Mouse (Mus musculus) layer of hippocampus, adult 6 months (tissue): ENCODE measurements around the gene Mcpt1. TPM values are rescaled to one million over a fixed set of nuclear protein-coding genes. Genes with fewer than 3 reads are reported as not detected.

ENCODE experiments used
- long read RNA-seq, 2 experiments: library from polyadenylated mRNA; unstranded; transcript quantifications; one replicate each; pipeline ENCODE4 v2.0.0; 2019 to 2020
- polyA plus RNA-seq: library from polyadenylated mRNA; unstranded; fragments of <200 nt; fragmentation: Nextera tagmentation; gene quantifications from 2 replicates; pipeline ENCODE4 v1.2.3, GENCODE M21; 2021

Gene Mcpt1
- polyA plus RNA-seq = not detected in 2 replicates
- long read RNA-seq, experiment 1 = 0 reads
- long read RNA-seq, experiment 2 = 0 reads

GRCm38 (mm10) chr14:56017671-56018070 is at the start of gene Mcpt1:
Mcpt1 (plus strand) TSS chr14:56017971.

GRCm38 (mm10) chr14:56030395-56030794 is 12.6 kb downstream of the Mcpt1 start, which contains the start of gene Mcpt9:
Mcpt9 (minus strand) TSS chr14:56030495.

GRCm38 (mm10) chr14:56041792-56042191 is 24.0 kb downstream of the Mcpt1 start, which contains the start of gene Mcpt2:
Mcpt2 (plus strand) TSS chr14:56042041.

GRCm38 (mm10) chr14:56062213-56062612 is 44.4 kb downstream of the Mcpt1 start, which contains the start of gene Mcpt4:
Mcpt4 (minus strand) TSS chr14:56062313.

Other genes with a start within 250 kb of the Mcpt1 start
- gene Adcy4, start 233.9 kb upstream of the Mcpt1 start, polyA plus RNA-seq = 1.4 TPM in 2 replicates
- 0.45 and 0.55 TPM in 2 replicates for gene Ripk3, start 229.1 kb upstream of the Mcpt1 start, polyA plus RNA-seq
- 0.25 TPM in 1 of 2 replicates, not detected in the other for gene Nfatc4, start 194.8 kb upstream of the Mcpt1 start, polyA plus RNA-seq
- 0.49 and 0.88 TPM in 2 replicates for gene Nynrin, start 164.0 kb upstream of the Mcpt1 start, polyA plus RNA-seq
- gene Cbln3, start 133.6 kb upstream of the Mcpt1 start, polyA plus RNA-seq = 0.06 and 0.09 TPM in 2 replicates
- gene Khnyn, start 133.0 kb upstream of the Mcpt1 start, polyA plus RNA-seq = 2.3 and 2.4 TPM in 2 replicates
- 160 TPM in 2 replicates for gene Sdr39u1, start 117.7 kb upstream of the Mcpt1 start, polyA plus RNA-seq
- 0.30 TPM in 1 of 2 replicates, not detected in the other for gene Cma1, start 73.3 kb upstream of the Mcpt1 start, polyA plus RNA-seq
- not detected in 2 replicates for gene Cma2, start 67.0 kb upstream of the Mcpt1 start, polyA plus RNA-seq
- not detected in 2 replicates for gene Mcpt9, start 12.5 kb downstream of the Mcpt1 start, polyA plus RNA-seq
- not detected in 2 replicates for gene Mcpt2, start 24.1 kb downstream of the Mcpt1 start, polyA plus RNA-seq
- not detected in 2 replicates for gene Mcpt4, start 44.3 kb downstream of the Mcpt1 start, polyA plus RNA-seq
- gene Mcpt8, start 67.3 kb downstream of the Mcpt1 start, polyA plus RNA-seq = not detected in 2 replicates
- gene Ctsg, start 84.6 kb downstream of the Mcpt1 start, polyA plus RNA-seq = not detected in 2 replicates
- gene Gzme, start 102.7 kb downstream of the Mcpt1 start, polyA plus RNA-seq = not detected in 2 replicates
- not detected in 2 replicates for gene Gzmd, start 114.6 kb downstream of the Mcpt1 start, polyA plus RNA-seq
- gene Gzmg, start 141.6 kb downstream of the Mcpt1 start, polyA plus RNA-seq = not detected in 2 replicates
- gene Gzmn, start 156.6 kb downstream of the Mcpt1 start, polyA plus RNA-seq = not detected in 2 replicates
- not detected in 2 replicates for gene Gzmf, start 193.4 kb downstream of the Mcpt1 start, polyA plus RNA-seq
- not detected in 2 replicates for gene Gzmc, start 216.7 kb downstream of the Mcpt1 start, polyA plus RNA-seq
- gene Gzmb, start 244.3 kb downstream of the Mcpt1 start, polyA plus RNA-seq = not detected in 2 replicates